Mouse (Mus musculus) forebrain, embryonic 10.5 days (tissue): ENCODE data around the gene Dmac2. TPM values are rescaled to one million over a fixed set of nuclear protein-coding genes. Genes with fewer than 3 reads are reported as not detected.

ENCODE experiments used
- DNase-seq: peaks from one replicate; pipeline ENCODE4 v3.0.0-alpha.2; 2017; ENCODE audit warnings: low spot score; ENCODE audit errors: extremely low spot score
- H3K27ac ChIP-seq: fragments of 300-500 bp; sonication (generic); 2 replicates; pipeline ENCODE4 v1.5.1; 2016; ENCODE audit warnings: mild to moderate bottlenecking
- H3K27me3 ChIP-seq: fragments of 300-500 bp; sonication (generic); 2 replicates; pipeline ENCODE4 v1.6.1; 2016; ENCODE audit warnings: mild to moderate bottlenecking; ENCODE audit not compliant: poor library complexity, severe bottlenecking
- H3K36me3 ChIP-seq: fragments of 300-500 bp; sonication (generic); replicated peaks from 2 replicates; pipeline ENCODE4 v1.6.1; 2016; ENCODE audit warnings: mild to moderate bottlenecking, moderate library complexity
- H3K4me1 ChIP-seq: fragments of 300-500 bp; sonication (generic); 2 replicates; pipeline ENCODE4 v1.6.1; 2016
- H3K4me3 ChIP-seq: fragments of 300-500 bp; sonication (generic); 2 replicates; pipeline ENCODE4 v1.5.1; 2016; ENCODE audit warnings: mild to moderate bottlenecking, moderate library complexity
- H3K9me3 ChIP-seq: fragments of 300-500 bp; sonication (generic); 2 replicates; pipeline ENCODE4 v1.6.1; 2016; ENCODE audit warnings: mild to moderate bottlenecking, moderate library complexity
- WGBS: fragments of 180-500 bp; shearing (Covaris S2); methylation state at CpG from one replicate; pipeline ENCODE4 v1.1.7; 2016; 5-methylcytosine and 5-hydroxymethylcytosine counted together
- polyA plus RNA-seq: library from polyadenylated mRNA; unstranded; fragments of >200 nt; fragmentation: Nextera tagmentation; extraction: Ambion mirVana; gene quantifications from 2 replicates; pipeline ENCODE4 v1.2.1, GENCODE M21; 2016

The Dmac2 gene
- polyA plus RNA-seq, 1 experiment from 2014 or later, result 27.0 TPM

GRCm38 (mm10) chr7:25599663-25600062 lies 19.6 kb upstream of the Dmac2 start:
- 14% methylated on average over 10 of the region's 10 CpGs for WGBS
- H3K36me3 ChIP-seq, result no peaks in the 10 kb centered on the region
- H3K4me1 ChIP-seq, result no peaks in the 10 kb centered on the region
- peak; percentile 72 for DNase-seq
- no peaks in the 10 kb centered on the region for H3K9me3 ChIP-seq
- no peak overlapping the region for H3K27ac ChIP-seq
- H3K4me3 ChIP-seq, result no peak overlapping the region
- no peaks in the 10 kb centered on the region for H3K27me3 ChIP-seq

- Histone ChIP-seq H3K4me3 (no peak overlapping the region), H3K27me3 (no peaks in the 10 kb centered on the region), H3K27ac (no peak overlapping the region), H3K36me3 (no peaks in the 10 kb centered on the region), H3K4me1 (no peaks in the 10 kb centered on the region), H3K9me3 (no peaks in the 10 kb centered on the region)
- 89% methylated on average over 11 of the region's 11 CpGs for WGBS
- DNase-seq, result no peak
Measured at GRCm38 (mm10) chr7:25600666-25601065, 18.5 kb upstream of the Dmac2 start.

- WGBS, result 92% methylated on average over 16 of the region's 16 CpGs
- H3K36me3 ChIP-seq, result no peaks in the 10 kb centered on the region
Measured at GRCm38 (mm10) chr7:25601346-25601745, 17.9 kb upstream of the Dmac2 start.

GRCm38 (mm10) chr7:25606625-25607063 lies 12.6 kb upstream of the Dmac2 start:
- DNase-seq, result no peak

More at GRCm38 (mm10) chr7:25601346-25601745, 17.9 kb upstream of the Dmac2 start:
- Histone ChIP-seq H3K9me3 (no peaks in the 10 kb centered on the region), H3K27ac (no peak overlapping the region), H3K4me1 (no peaks in the 10 kb centered on the region), H3K4me3 (no peak overlapping the region), H3K27me3 (no peaks in the 10 kb centered on the region)
- no peak for DNase-seq

GRCm38 (mm10) chr7:25607196-25607595 lies 12.0 kb upstream of the Dmac2 start:
- WGBS, result 89% methylated on average over 2 of the region's 2 CpGs
- H3K9me3 ChIP-seq, result no peaks in the 10 kb centered on the region
- H3K27me3 ChIP-seq, result no peaks in the 10 kb centered on the region
- H3K27ac ChIP-seq, result no peak overlapping the region
- DNase-seq, result no peak
- no peak overlapping the region for H3K4me3 ChIP-seq
- no peaks in the 10 kb centered on the region for H3K36me3 ChIP-seq
- no peaks in the 10 kb centered on the region for H3K4me1 ChIP-seq

More at GRCm38 (mm10) chr7:25606625-25607063, 12.6 kb upstream of the Dmac2 start:
- Histone ChIP-seq H3K4me3 (no peak overlapping the region), H3K9me3 (no peaks in the 10 kb centered on the region), H3K4me1 (no peaks in the 10 kb centered on the region), H3K36me3 (no peaks in the 10 kb centered on the region), H3K27me3 (no peaks in the 10 kb centered on the region), H3K27ac (no peak overlapping the region)
- WGBS, result 81% methylated on average over 4 of the region's 4 CpGs

- WGBS, result 39% methylated on average over 6 of the region's 6 CpGs
- Histone ChIP-seq H3K27me3 (no peaks in the 10 kb centered on the region), H3K9me3 (no peaks in the 10 kb centered on the region), H3K4me3 (no peak overlapping the region), H3K36me3 (no peaks in the 10 kb centered on the region), H3K4me1 (no peaks in the 10 kb centered on the region), H3K27ac (no peak overlapping the region)
- peak; percentile 7 for DNase-seq
Measured at GRCm38 (mm10) chr7:25610056-25610455, 9.2 kb upstream of the Dmac2 start.

GRCm38 (mm10) chr7:25611501-25611900 lies 7.7 kb upstream of the Dmac2 start:
- no peak overlapping the region for H3K4me3 ChIP-seq
- no peaks in the 10 kb centered on the region for H3K36me3 ChIP-seq
- H3K9me3 ChIP-seq, result no peaks in the 10 kb centered on the region
- H3K27me3 ChIP-seq, result no peaks in the 10 kb centered on the region
- WGBS, result 44% methylated on average over 7 of the region's 7 CpGs
- no peaks in the 10 kb centered on the region for H3K4me1 ChIP-seq
- peak; percentile 4 for DNase-seq
- H3K27ac ChIP-seq, result no peak overlapping the region

- peaks cover 5% of the 10 kb centered on the region; the same call in 1 of the 2 replicates for H3K4me1 ChIP-seq
- no peaks in the 10 kb centered on the region for H3K9me3 ChIP-seq
- H3K27me3 ChIP-seq, result no peaks in the 10 kb centered on the region
- no peak overlapping the region for H3K27ac ChIP-seq
- peak; percentile 10 for DNase-seq
- WGBS, result 89% methylated on average over 5 of the region's 5 CpGs
- no peak overlapping the region for H3K4me3 ChIP-seq
- no peaks in the 10 kb centered on the region for H3K36me3 ChIP-seq
Measured at GRCm38 (mm10) chr7:25614086-25614485, 5.1 kb upstream of the Dmac2 start.

- Histone ChIP-seq H3K4me3 (no peak overlapping the region), H3K27me3 (no peaks in the 10 kb centered on the region), H3K9me3 (no peaks in the 10 kb centered on the region), H3K27ac (no peak overlapping the region), H3K4me1 (peaks cover 12% of the 10 kb centered on the region), H3K36me3 (no peaks in the 10 kb centered on the region)
- no peak for DNase-seq
- 75% methylated on average over 21 of the region's 21 CpGs for WGBS
Measured at GRCm38 (mm10) chr7:25614831-25615705, 4.1 kb upstream of the Dmac2 start.

GRCm38 (mm10) chr7:25615706-25616011 lies 3.6 kb upstream of the Dmac2 start, which contains the start of gene Erich4:
Erich4 (minus strand) TSS chr7:25615892.
- WGBS, result 83% methylated on average over 5 of the region's 5 CpGs
- Histone ChIP-seq H3K27ac (no peak within 1 kb of the TSS), H3K36me3 (no peaks in the 10 kb centered on the region), H3K9me3 (no peaks in the 10 kb centered on the region), H3K4me3 (no peak within 1 kb of the TSS), H3K4me1 (peaks cover 14% of the 10 kb centered on the region), H3K27me3 (no peaks in the 10 kb centered on the region)
- DNase-seq, result no peak

- H3K4me3 ChIP-seq, result no peak overlapping the region
- peaks cover 6% of the 10 kb centered on the region for H3K36me3 ChIP-seq
- peaks cover 14% of the 10 kb centered on the region for H3K4me1 ChIP-seq
- H3K9me3 ChIP-seq, result no peaks in the 10 kb centered on the region
- no peaks in the 10 kb centered on the region for H3K27me3 ChIP-seq
- WGBS, result 85% methylated on average over 10 of the region's 10 CpGs
- no peak overlapping the region for H3K27ac ChIP-seq
- DNase-seq, result no peak
Measured at GRCm38 (mm10) chr7:25617376-25618160, 1.6 kb upstream of the Dmac2 start.

- Histone ChIP-seq H3K36me3 (peaks cover 16% of the 10 kb centered on the region), H3K27ac (peak overlapping the region; percentile 81), H3K9me3 (no peaks in the 10 kb centered on the region), H3K4me1 (peaks cover 14% of the 10 kb centered on the region), H3K27me3 (no peaks in the 10 kb centered on the region), H3K4me3 (peak overlapping the region; percentile 75)
- no peak for DNase-seq
- 22% methylated on average over 5 of the region's 5 CpGs for WGBS
Measured at GRCm38 (mm10) chr7:25619722-25619991, 443 bp downstream of the Dmac2 start.

- peak overlapping the region; percentile 75 for H3K4me3 ChIP-seq
- no peak for DNase-seq
Measured at GRCm38 (mm10) chr7:25620101-25620500, 887 bp downstream of the Dmac2 start.

More at GRCm38 (mm10) chr7:25620101-25620500, 887 bp downstream of the Dmac2 start:
- WGBS, result 95% methylated on average over 5 of the region's 5 CpGs
- Histone ChIP-seq H3K36me3 (peaks cover 21% of the 10 kb centered on the region), H3K27ac (no peak overlapping the region), H3K4me1 (peaks cover 14% of the 10 kb centered on the region), H3K9me3 (no peaks in the 10 kb centered on the region), H3K27me3 (no peaks in the 10 kb centered on the region)
